ENCODE assay signal across 8 mouse cellular contexts in genomic region chr11:29373396-29374273, GRCm38 (mm10). TPM values are rescaled to one million over a fixed set of nuclear protein-coding genes. Genes with fewer than 3 reads are reported as not detected.
DNase-seq lines count a peak whose midpoint lies in the region; ATAC-seq and TF ChIP-seq lines count a peak whose summit lies in the region.

TSS of gene Ccdc88a (plus strand) at chr11:29373658.

- peak within 1 kb of the TSS; percentile 72 for H3K4me2 ChIP-seq in hindbrain, postnatal 0 days (ENCODE audit: low read depth, low read length)

- DNase-seq in ZHBTc4 (ENCODE audit: low read depth, low spot score): peak; percentile 99
- peak; percentile 98 for DNase-seq in gastrocnemius, adult 2 months
- DNase-seq in hindbrain, postnatal 0 days (ENCODE audit: low spot score): peak; percentile 98
- peak; percentile 99 for DNase-seq in left cerebral cortex, adult 2 months (ENCODE audit: extremely low spot score in 1 of 2, low spot score in 2 of 2)
- peak; percentile 97 for DNase-seq in right cerebral cortex, adult 2 months (ENCODE audit: low spot score in 2 of 2)
- peak; percentile 96 for DNase-seq in urinary bladder, postnatal 14 days (ENCODE audit: low spot score)

- H3K9ac ChIP-seq in hindbrain, postnatal 0 days (replicated peaks; ENCODE audit: low read length): peak within 1 kb of the TSS; percentile 96

- H3K9me3 ChIP-seq in hindbrain, postnatal 0 days (ENCODE audit: low read length): no peaks in the 10 kb centered on the region

- intact Hi-C loops in gastrocnemius, adult 2 months (cut with DNase I): loop anchor here (10.0 kb wide), 2 partner anchors 151 to 321 kb away; partner anchors contain the start of genes Mtif2 and Rtn4
- intact Hi-C loops in left cerebral cortex, adult 2 months (cut with DNase I): loop anchor here (1.0 to 2.0 kb wide), 4 partner anchors 55 to 319 kb away; partner anchors contain the start of genes Cfap36 and Rtn4

- H3K4me3 ChIP-seq in gastrocnemius, adult 2 months: peak within 1 kb of the TSS; percentile 79
- peak within 1 kb of the TSS; percentile 95 for H3K4me3 ChIP-seq in hindbrain, postnatal 0 days (ENCODE audit: low read length)
- H3K4me3 ChIP-seq in left cerebral cortex, adult 2 months: peak within 1 kb of the TSS; percentile 93

- under 1% methylated on average over 103 of the region's 107 CpGs for WGBS in hindbrain, postnatal 0 days

- peak within 1 kb of the TSS; percentile 85 for H3K27ac ChIP-seq in gastrocnemius, adult 2 months
- peak within 1 kb of the TSS; percentile 96 for H3K27ac ChIP-seq in hindbrain, postnatal 0 days
- H3K27ac ChIP-seq in left cerebral cortex, adult 2 months: peak within 1 kb of the TSS; percentile 99

- no peaks in the 10 kb centered on the region for H3K36me3 ChIP-seq in hindbrain, postnatal 0 days (ENCODE audit: insufficient read depth, low read length)

- peak; percentile 86 for ATAC-seq in common myeloid progenitor, adult 5-6 weeks (replicated peaks; ENCODE audit: low read depth, poor library complexity, severe bottlenecking)
- peak; percentile 96 for ATAC-seq in hindbrain, postnatal 0 days
- peak; percentile 95 for ATAC-seq in megakaryocyte, adult 5-6 weeks (ENCODE audit: poor library complexity, severe bottlenecking)

- no peaks in the 10 kb centered on the region for H3K4me1 ChIP-seq in hindbrain, postnatal 0 days (ENCODE audit: insufficient read depth, low read length)

- peak; percentile 55 for TF ChIP-seq CTCF in gastrocnemius, adult 2 months (IDR thresholded peaks at IDR 0.05)
- TF ChIP-seq CTCF in hindbrain, postnatal 0 days (IDR thresholded peaks at IDR 0.05; ENCODE audit: low read depth): no peak; the same call in 1 of the 2 replicates
- TF ChIP-seq CTCF in left cerebral cortex, adult 2 months (IDR thresholded peaks at IDR 0.05): peak; percentile 51

- H3K27me3 ChIP-seq in hindbrain, postnatal 0 days (ENCODE audit: insufficient read depth, low read length): no peaks in the 10 kb centered on the region

RNA-seq across cellular contexts. Expression of gene Ccdc88a, which starts in this region (rescaled TPM):
- total RNA-seq in common myeloid progenitor, adult 5-6 weeks (2017): 52.0 and 70.7 TPM in 2 replicates
- total RNA-seq in gastrocnemius, adult 2 months (2021): 1 to 10 TPM; 2.0 to 3.2 TPM
- total RNA-seq in hindbrain, postnatal 0 days (2014; rRNA removed): 59.0 and 63.2 TPM in 2 replicates
- 82.6 and 86.3 TPM in 2 replicates for polyA plus RNA-seq in hindbrain, postnatal 0 days (2015; fragmentation: Nextera tagmentation; extraction: Ambion mirVana)
- 10 to 100 TPM; 61.9 to 67.6 TPM for total RNA-seq in left cerebral cortex, adult 2 months (2021)
- 82.3 and 82.4 TPM in 2 replicates for total RNA-seq in megakaryocyte, adult 5-6 weeks (2015)
- total RNA-seq in megakaryocyte, adult 5-6 weeks (2017): 94.1 and 111 TPM in 2 replicates

Comparison
In these comparisons a context has a peak if more than half of its experiments do, and no peak if none do; other contexts are left out.
1. Peak in every context shown above with its lines: DNase-seq, ATAC-seq, H3K4me3 ChIP-seq and H3K27ac ChIP-seq.
2. RNA of gene Ccdc88a (total RNA-seq): 82.3 to 111 TPM in megakaryocyte, adult 5-6 weeks, 52.0 to 70.7 TPM in common myeloid progenitor, adult 5-6 weeks, 61.9 to 67.6 TPM in left cerebral cortex, adult 2 months and 59.0 to 63.2 TPM in hindbrain, postnatal 0 days; 2.0 to 3.2 TPM in gastrocnemius, adult 2 months; every median in the first group is over 10 times any median in the second.